Mouse (Mus musculus) brain, embryonic 14.5 days (tissue): ENCODE results near the gene B3galt1. TPM values are rescaled to one million over a fixed set of nuclear protein-coding genes. Genes with fewer than 3 reads are reported as not detected.
A peak's percentile ranks its signal among the peaks of the same experiment; 100 is the strongest.

ENCODE experiments used
- DNase-seq: peaks from one replicate; pipeline ENCODE4 v3.0.0-alpha.2; 2011; ENCODE audit warnings: low read depth
- CTCF ChIP-seq: fragments of 200-500 bp; IDR thresholded peaks from 2 replicates; pipeline ENCODE4 v1.5.1; 2012; ENCODE audit warnings: inconsistent platforms, mild to moderate bottlenecking, moderate library complexity, borderline replicate concordance; ENCODE audit not compliant: insufficient read depth, insufficient read length; ENCODE audit errors: extremely low read depth
- POLR2A ChIP-seq: fragments of 200-500 bp; IDR thresholded peaks from 2 replicates; pipeline ENCODE4 v1.6.1; 2012; ENCODE audit warnings: mild to moderate bottlenecking, inconsistent platforms, borderline replicate concordance; ENCODE audit not compliant: poor library complexity, insufficient read depth, insufficient read length, severe bottlenecking; ENCODE audit errors: extremely low read depth
- polyA plus RNA-seq: library from polyadenylated mRNA; depleted of rRNA; stranded (reverse); fragments of >200 nt; gene quantifications from 2 replicates; pipeline ENCODE4 v1.2.3, GENCODE M21; 2012

B3galt1 gene
- polyA plus RNA-seq, 1 experiment = 24.3 TPM

DNA sequence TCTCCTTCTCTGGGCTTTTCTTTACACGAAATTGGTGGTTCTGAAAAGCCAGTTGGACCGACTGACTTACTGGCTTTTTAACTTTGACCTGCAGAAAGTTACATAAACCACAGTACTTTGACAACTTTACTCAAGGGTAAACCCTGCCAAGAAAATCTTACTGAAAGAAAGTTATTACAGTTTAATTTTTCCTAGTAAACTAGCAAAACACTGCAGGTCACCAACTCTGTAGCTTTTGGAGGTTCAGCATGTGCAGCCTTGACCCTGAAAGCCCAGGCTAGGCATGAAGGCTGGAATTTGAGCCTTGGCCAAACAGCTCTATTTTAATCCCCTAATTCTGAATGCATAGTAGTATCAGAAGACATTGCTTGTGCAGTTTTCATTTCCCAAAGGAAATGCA is 391.9 kb downstream of the B3galt1 start:
- no peak for TF ChIP-seq POLR2A
- TF ChIP-seq CTCF = no peak
- DNase-seq = no peak

DNA sequence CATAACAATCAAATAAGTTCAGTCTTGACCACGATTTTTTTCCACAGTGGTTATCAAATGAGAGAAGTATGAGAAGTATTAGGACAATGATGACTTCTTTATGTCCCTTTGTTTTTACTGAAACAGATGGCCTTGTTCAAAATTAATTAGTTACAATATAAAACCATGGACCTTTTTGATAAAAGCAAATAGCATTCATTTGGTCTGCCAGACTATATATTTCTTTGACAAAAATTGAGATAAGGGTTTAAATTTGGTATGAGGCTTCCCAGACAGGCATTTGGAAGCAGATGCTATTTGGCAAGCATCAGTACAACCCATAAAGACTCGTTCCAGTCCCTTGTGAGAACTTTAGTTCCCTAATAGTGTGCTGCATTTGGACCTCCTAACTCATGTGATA is 395.0 kb downstream of the B3galt1 start:
- DNase-seq = no peak
- TF ChIP-seq POLR2A = no peak
- TF ChIP-seq CTCF = no peak

DNA sequence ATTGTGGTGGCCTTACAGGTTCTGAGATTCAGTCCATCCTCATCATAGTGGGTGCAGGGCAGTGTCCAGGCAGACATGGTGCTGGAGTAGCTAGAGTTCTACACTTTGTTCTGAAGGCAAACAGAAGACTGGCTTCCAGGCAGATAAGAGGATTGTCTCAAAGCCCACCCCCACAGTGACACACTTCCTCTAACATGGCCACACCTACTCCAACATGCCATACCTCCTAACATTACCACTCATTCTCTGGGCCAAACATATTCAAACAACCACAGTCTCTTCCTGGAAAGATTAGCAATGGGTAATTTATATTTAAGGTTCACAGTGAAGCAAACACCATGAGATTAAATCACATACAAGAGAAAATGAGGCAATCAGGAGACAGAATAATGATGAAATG is 403.1 kb downstream of the B3galt1 start:
- TF ChIP-seq CTCF (no peak), POLR2A (no peak)
- DNase-seq = no peak

DNA sequence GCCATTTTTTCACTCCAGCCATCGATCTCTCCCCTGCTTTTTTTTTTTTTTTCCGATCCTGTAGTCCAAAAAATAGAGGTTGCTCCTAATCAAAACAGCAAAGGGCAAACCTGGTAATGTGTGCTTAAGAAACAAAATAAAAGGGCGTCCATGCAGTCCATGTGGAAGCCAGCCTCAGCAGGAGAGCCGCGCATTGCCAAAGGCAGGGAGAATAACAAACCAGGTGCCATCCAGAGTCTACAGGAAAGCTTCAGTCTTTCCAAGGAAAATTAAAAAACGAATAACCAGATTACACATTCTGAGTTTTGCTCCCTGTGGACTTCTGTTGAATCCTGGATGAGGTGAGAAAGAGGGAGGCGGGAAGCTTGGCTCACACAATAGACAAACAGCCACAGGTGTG is 405.4 kb downstream of the B3galt1 start:
- no peak for TF ChIP-seq POLR2A
- no peak for TF ChIP-seq CTCF
- DNase-seq = peak; percentile 25

DNA sequence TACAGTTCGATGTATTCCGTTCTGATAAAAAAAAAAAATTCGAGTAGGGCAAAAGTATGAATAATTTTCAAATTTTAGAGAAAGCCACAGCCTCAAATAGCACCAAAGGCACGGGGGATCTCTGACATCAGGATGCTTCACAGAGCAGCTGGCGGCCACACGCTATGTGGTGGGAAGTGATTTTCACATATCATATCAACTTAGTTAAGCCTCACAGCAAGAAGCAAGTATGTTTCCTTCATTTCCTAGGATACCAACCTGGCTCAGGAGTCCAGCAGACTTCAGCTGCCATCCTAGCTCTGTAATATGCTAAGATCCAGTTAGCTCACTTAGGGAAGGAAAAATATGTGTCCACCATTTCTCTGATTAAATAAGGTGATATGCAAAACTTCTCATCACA is 405.9 kb downstream of the B3galt1 start:
- DNase-seq = peak; percentile 50
- TF ChIP-seq POLR2A = no peak
- no peak for TF ChIP-seq CTCF

DNA sequence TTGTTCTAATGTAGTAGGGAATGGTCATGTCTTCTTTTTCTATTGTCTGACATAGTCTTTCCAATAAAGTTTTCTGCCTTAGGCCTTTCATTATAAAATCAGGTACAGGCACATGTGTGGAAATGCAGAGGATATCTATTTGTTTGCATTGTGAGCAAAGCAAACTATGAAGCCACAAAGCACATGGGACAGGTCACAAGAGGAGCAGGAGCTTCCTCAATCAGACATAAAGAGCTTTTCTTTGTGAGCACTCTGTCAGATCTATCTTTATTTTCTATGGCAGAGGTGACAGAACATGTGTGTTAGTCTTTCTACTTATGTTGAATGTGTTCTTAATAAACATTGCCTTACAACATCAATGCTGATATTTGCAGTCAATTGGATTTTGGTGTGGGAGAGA is 410.1 kb downstream of the B3galt1 start:
- TF ChIP-seq CTCF = no peak
- TF ChIP-seq POLR2A = no peak
- DNase-seq = no peak

DNA sequence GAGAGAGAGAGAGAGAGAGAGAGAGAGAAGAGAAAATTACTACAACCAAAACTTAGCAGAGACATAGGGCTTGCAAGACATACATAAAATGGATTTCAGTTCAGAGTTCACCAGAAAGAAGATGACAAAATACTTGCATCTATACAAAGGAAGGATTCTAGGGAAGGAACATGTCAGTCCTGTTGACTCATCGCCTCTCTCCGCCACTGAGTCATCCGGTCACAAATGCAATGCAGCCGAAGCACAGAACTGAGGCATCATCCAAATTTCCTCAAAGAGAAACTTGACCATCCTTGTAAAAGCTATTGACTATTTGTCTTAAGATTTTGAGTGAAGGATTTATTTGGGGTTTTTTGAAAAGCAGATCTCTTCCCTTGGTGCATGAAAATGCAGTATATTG is 410.8 kb downstream of the B3galt1 start:
- TF ChIP-seq CTCF (no peak), POLR2A (no peak)
- no peak for DNase-seq

DNA sequence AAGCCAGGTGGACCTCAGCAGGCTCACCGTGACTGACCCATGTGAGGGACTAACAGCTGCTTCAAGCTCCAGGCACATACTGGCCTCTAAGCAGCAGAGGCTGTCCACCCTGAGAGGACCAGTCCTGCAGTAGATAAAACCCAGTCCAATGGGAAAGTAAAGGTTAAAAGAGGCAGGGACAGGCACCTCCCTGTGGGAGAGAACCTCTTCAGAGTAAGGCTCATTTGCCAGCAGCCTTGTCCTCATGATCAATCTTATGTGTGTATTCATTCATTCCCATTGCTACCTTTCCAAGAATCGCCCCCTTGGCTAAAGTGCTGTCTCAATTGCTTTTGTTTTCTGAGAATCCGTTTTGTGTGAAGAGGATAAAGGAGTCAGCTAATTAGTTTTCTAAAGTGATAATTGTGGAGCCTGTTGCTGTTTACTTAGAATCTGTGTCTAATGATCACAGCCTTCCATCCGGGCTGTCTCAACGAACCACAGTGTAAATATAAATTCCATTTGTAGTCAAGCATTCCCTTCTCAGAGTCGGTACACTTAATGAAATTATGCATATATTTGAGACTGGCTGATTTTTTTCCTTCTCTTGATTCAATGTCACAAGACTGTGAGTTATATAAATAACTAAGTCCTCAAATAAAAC is 412.1 kb downstream of the B3galt1 start:
- DNase-seq = peak; percentile 73
- TF ChIP-seq POLR2A (no peak), CTCF (no peak)

DNA sequence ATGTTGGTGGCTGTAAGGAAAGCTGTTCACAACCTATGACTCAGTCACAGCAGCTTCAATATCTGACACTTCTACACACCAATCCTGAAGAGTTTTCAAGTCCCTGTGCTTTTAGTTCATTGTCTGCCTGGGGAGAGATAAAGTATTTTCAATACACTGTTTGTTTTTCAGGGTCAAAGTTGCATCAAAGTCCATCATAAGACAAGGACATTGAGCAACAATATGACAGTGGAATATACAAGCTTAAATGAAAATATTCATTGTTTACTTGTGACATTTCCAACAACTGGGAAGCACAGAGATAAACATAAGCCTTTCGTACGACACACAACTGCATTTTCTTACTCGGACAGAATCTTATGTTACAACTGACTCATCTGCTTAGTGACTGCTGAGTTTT is 417.9 kb downstream of the B3galt1 start:
- no peak for DNase-seq
- no peak for TF ChIP-seq CTCF
- no peak for TF ChIP-seq POLR2A

DNA sequence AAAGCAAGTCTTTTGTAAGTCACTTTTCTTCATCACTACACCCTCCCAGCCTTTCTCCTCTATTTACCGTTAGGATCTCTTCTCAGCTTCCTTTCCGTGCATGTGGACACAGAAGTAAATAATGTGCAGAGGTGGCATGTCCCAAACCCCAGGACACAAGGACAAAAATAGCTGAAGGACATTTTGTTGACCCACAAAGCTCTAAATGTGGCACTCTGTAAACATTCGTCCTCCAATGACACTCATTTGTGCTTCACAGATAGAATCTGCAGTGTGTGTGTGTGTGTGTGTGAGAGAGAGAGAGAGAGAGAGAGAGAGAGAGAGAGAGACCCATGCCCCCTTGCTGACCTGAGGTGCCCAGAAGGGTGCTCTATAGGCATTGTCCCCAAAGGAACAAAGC is 419.5 kb downstream of the B3galt1 start:
- TF ChIP-seq POLR2A (no peak), CTCF (no peak)
- no peak for DNase-seq

DNA sequence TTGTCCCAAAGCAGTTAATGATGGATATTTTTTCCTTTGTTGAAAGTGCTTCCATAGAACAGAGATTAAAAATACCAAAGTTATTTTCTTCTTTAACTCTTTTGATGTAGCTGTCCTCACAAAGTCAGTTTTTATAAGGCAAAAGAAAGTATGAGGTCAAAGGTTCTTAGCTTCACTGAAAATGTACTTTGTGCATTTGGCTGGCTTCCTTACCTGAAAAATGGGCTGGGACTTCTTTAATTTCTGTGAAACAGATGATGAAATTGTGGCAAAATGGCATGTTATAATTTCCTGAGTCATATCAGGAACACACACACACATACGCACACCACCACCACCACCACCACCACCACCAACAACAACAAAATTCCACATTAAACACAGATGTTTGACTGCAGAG is 427.8 kb downstream of the B3galt1 start:
- TF ChIP-seq POLR2A = no peak
- TF ChIP-seq CTCF = no peak
- DNase-seq = no peak

DNA sequence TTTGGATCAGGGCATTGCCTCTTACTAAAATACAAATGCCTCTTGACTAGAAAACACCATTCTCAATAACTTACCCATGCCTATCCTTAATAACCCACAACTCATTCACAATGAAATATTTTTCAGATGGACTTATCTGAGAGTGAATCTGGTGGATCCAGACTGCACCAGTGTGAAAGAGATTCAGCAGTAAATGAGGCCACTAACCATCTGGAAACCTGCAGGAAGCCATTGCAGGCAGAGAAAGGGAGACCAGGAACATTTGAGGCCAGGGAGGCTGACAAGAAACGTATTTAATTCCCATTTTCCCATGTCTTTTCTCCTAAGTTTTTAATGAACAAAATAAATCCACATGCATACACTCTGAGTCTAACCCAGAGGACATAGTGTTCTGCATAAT is 437.4 kb downstream of the B3galt1 start:
- DNase-seq = no peak

DNA sequence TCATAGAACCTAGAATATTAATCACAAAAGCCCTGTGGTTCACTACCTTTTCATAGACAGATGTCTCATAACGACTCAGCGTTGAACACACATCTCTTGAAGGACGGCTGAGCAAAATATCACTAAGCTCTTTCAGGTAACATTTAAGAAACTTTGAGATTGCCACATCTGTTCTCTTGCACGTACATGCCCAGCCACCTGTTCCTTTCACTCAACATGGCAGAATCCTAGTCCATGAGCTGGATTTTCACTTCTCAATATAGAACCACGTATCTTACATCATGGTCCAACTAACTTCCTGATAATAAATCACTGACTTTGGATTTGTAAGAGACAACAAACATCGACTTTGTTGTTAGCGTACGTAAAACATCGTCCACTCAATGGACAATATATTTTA is 439.5 kb downstream of the B3galt1 start:
- no peak for DNase-seq
- TF ChIP-seq POLR2A (no peak), CTCF (no peak)

More for the DNA sequence above, 437.4 kb downstream of the B3galt1 start:
- TF ChIP-seq CTCF = no peak

DNA sequence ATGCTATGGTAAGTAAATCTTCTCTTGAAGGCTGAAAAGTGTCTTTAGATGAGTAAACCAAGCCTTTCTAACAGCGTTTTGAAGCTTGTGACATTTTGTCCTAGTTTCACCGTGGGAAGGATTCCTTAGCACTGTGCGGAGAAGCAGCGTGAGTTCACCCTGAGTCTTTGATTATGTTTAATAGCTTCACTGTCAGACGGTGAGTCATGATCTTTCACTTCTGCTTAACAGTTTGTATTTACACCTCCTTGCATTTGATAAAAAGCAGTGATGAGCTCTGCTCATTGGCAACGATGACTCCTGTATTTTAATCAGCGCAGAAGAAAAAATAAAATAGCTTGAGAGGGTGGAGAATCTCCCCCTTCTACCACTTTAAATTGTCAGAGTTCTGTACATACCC is 440.0 kb downstream of the B3galt1 start:
- TF ChIP-seq POLR2A (no peak), CTCF (no peak)
- peak; percentile 27 for DNase-seq

DNA sequence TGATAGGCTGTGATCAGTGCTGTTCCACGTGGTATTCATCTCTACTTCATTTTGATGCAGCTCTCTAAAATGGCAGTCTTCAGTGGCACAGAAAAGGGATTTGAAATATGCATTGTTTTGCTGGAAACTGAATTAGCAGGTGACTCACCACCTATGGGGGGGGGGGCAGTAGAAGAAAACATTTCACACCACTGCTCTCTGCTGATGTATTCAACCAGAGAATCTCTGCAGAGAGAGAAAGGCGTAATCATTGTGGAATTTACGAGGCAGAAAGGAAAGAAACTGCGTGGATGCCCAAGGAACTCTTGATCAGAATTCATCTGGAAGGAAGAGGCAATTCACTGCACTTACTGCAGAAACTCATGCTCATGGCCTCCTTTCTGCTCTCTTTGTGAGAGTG is 445.7 kb downstream of the B3galt1 start:
- no peak for TF ChIP-seq CTCF
- no peak for DNase-seq

DNA sequence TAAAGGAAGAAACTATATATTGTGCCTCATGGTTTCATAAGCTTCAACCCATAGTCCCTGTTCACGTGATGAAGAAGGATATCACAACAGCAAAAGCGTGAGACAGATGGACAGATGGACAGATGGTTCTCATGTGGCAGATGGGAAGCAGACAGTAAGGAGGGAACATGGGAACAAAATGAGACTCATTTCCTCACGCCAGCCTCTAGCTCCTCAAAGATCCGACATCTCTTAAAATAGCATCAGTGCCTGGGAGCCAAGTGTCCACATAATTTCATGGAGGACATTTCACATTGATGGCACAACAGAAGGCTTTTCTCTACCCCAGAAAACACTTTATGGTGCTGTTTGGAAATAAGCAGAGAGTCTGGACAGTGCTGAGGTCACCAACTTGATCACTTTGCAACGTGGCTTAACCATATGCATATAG is 454.6 kb downstream of the B3galt1 start:
- DNase-seq = peak; percentile 30

More for the DNA sequence above, 454.6 kb downstream of the B3galt1 start:
- TF ChIP-seq CTCF (no peak), POLR2A (no peak)
